Mouse (Mus musculus) layer of hippocampus, adult 8-10 months (tissue): Measurements from ENCODE around the gene Hist1h3a. TPM values are rescaled to one million over a fixed set of nuclear protein-coding genes. Genes with fewer than 3 reads are reported as not detected.
A peak's percentile ranks its signal among the peaks of the same experiment; 100 is the strongest.
"Not testable (repeated sequence)": the region's sequence is repeated elsewhere in the genome, so short reads cannot be mapped to it uniquely, and the experiment has no call there.

ENCODE experiments used
- DNase-seq, 2 experiments: peaks; one replicate each; pipeline ENCODE4 v3.0.0; 2022; ENCODE audit warnings: low spot score in 2 of 2
- total RNA-seq, 4 experiments: library from RNA; stranded (reverse); gene quantifications; 2 replicates each; pipeline ENCODE4 v1.2.4; 2022

Gene Hist1h3a
- total RNA-seq, result 10 to 100 TPM; 22.7 to 39.9 (median 29.0) TPM

DNA sequence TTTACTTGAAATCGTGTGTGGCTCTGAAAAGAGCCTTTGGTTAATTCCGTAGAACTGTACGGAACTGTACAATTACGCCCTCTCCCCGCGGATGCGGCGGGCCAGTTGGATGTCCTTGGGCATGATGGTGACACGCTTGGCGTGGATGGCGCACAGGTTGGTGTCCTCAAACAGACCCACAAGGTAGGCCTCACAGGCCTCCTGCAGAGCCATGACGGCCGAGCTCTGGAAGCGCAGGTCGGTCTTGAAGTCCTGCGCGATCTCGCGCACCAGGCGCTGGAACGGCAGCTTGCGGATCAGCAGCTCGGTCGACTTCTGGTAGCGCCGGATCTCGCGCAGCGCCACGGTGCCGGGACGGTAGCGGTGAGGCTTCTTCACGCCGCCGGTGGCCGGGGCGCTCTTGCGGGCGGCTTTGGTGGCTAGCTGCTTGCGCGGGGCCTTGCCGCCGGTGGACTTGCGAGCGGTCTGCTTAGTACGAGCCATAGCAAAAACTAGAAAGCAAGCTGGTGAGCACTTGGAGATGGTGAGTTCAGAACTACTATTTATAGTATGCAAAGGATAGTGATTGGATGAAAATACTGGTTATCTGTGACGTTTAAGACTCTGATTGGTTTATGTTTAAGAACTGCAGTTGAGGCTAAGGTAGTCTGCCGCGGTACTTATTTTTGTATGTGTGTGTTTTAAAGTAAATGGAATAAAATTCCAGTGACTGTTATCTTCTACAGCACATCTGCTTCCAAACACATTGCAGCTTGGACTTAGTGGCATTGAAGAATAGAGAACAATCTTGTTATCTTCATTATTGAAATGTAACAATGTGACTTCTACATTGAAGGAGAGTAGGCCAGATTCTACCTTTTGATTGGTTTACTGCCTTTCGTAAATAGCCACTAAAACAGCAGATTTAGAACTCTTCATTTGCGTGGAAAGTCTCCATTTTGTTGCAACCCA is at the start of gene Hist1h3a:
Hist1h3a (minus strand) TSS at position 516 of the 951 bp plus-strand sequence.
- peak; percentile 61 to 63 for DNase-seq

DNA sequence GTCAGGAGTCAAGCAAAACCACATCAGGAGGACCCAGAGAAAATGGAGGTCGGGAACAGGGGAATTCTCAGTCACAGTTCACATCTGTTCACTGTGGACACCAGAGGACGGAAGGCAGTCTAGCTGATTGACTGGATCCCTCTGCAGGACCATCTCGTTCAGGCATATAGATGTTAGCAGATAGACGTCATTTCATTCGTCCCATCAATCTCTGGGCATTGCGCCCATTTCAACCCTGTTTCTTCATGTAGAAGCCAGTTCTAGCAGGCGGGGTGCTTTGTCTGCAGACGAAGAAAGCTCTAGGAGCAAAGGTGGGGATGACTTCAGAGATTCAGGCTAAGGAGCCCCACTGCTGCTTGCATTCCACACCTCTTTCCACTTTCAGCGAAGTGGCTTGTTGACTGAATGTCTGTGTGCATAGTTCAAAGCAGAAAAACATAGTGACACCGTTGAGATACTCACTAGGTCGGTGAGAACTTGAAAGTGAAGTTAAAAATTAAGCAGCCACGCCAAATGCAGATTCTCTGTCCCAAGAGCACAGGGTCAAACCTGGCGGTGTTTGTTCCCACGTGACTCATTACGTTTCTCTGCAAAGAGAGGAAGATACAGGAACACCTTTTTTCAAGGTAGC is 44.4 kb upstream of the Hist1h3a start, which contains the start of gene Slc17a2:
Slc17a2 (plus strand) TSS at position 572 of the 631 bp plus-strand sequence.
- DNase-seq, result no peak

DNA sequence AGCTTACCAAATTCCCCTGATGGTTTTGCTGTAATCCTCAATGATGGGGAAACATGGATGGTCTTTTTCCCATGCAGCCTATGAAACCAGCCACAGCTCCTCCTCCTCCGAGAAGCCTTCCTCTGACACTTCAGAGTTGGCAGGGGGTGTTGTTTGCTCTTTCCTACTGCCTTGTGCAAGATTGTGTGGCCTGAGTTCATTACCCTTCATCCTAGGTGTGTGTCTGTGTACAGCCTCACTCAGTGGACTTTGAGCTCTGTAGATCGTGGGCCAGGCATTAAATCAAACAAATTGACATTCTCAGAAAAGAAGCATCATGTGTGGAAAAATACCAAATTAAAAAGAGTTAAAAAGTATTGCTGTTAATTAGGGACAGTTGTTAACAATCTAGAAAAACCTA is 42.3 kb upstream of the Hist1h3a start:
- DNase-seq, result no peak

DNA sequence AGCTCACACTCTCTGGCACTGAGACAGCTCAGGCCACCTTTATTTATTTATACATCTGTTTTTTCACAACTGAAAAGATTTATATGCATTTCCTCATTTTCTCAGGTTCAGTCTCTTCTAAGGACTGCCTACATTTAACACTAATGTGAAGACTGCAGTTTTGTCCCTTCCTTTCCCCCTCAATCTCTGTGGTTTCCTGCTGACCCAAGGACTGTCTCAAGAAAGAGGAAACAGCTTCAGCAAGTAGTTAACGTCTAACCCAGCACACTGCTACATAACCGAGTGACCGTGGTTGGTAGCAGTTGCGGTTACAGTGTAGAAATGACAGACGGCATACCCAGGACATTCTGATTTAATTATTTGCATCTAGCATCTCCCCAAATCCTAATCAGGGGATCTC is 37.2 kb upstream of the Hist1h3a start:
- no peak for DNase-seq

DNA sequence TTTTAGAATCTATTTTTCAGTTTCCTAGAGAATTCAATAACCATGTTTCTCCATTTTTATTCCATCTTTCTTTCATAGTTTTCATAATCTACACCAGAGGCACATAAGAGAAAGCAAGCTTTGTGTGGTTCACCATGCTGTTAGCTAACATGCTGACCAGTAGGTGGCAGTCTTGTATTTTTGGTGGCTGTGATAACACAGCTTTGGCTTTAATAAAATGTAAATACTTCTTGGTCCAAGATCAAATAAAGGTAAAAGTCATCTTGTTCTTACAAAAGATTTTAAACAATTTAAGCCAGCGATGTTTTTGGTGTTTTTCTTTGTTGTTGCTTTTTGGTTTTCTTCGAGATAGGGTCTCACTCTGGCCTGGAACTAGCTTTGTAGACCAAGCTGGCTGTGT is 30.3 kb upstream of the Hist1h3a start:
- DNase-seq, result peak; percentile 16 to 36

DNA sequence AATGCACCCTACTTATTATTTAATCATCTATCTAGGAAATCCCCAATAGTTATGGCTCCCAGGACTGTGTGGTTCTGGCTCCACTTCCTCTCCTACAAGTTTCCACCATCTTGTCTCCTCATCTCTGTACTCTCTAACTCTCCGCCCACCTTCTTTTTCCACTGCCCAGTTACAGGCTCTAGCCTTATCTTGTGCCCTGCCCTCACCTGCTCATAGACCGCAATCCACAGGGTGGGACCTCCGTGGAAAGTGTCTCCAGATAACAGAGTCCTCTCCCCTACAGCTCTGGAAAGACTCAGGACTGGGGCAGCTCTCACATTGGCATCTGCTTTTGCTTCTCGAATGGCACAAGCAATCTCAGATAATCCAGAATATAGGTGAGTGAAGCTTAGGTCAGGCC is 16.8 kb upstream of the Hist1h3a start:
- no peak for DNase-seq

DNA sequence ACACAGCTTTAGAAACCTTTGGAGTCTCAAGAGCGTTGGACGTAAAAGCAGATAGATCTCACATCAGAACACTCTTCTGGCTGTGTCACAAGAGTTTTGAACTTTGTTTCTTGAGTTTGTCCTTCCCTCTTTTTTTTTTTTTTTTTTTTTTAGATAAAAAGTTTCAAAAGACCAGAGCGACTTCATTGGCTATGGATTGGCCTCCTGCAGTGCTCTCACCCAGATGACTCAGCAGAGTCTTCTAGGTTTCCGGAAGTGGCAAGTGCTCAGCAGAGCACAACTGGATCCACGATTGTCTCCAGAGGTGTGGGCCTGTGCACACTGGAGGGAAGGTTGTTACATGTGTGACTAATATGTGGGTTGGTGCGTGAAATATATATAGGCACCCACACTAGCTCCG is 16.2 kb upstream of the Hist1h3a start:
- no peak for DNase-seq

DNA sequence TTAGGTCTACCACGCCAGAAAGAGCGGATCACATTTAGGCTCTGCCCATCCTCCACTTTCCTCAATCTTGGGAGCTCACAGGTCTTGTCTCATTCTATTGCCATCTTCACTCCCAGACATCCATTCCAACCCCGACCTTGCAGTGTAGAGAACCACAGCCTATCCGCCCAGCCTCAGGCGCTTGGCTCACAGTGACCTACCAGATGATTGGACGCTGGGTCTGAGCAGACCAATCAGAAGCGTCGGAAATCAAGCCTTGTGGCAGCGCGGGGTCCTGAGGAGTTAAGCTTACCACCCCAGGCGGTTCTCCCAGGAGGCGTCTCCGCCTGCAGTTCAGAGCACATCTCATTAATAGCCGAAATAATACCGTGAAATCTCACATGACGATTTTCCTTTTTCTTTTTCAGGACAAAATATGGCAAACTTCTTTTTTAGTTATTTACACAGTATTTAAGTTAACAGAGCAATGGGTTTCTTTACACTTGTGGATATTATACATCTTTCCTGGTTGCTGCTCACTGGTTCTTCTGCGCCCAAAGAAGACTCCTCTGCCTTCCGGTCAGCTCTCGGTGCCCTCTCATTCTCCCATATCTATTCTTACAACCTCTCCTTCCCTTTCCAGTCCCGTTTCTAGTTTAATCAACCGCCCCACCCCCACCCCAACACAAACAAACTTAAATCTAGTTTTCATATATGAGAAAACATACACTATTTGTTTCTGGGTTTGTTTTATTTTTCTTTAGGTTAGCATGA is 10.6 kb upstream of the Hist1h3a start:
- DNase-seq, result peak; percentile 33

DNA sequence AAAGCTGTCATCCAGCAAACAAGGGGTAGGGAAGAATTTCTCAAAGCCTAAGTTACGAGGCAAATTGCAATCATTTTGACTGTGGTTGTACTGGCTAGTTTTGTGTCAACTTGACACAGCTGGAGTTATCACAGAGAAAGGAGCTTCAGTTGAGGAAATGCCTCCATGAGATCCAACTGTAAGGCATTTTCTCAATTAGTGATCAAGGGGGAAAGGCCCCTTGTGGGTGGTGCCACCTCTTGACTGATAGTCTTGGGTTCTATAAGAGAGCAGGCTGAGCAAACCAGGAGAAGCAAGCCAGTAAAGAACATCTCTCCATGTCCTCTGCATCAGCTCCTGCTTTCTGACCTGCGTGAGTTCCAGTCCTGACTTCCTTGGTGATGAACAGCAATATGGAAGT is 7.4 kb upstream of the Hist1h3a start, which contains the start of gene Trim38:
Trim38 (plus strand) TSS at position 301 of the 400 bp plus-strand sequence.
- not testable (repeated sequence) for DNase-seq

DNA sequence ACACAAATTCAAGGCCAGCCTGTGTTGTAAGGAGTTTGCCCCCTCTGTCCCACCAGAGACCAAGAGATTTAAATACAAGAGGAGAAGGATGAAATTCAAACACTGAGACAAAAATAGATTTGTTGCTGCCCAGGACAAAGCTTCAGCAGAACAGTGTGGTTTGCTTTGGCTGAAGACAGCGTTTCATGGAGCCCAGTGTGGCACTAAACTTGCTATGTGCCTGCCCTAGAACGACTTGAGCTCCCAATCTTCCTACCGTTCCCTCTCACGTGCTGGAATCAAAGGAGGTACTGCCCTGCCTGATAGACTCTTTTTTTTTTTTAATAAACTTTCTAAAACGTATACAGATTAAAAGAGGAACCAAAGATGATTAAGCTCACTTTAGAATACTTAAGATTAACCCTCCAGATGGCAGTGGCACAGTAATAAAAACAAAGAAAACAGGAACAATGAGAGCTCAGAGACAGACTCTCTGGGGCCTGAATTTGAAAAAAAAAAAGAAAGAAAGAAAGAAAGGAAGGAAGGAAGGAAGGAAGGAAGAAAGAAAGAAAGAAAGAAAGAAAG is 6.7 kb upstream of the Hist1h3a start:
- no peak for DNase-seq

DNA sequence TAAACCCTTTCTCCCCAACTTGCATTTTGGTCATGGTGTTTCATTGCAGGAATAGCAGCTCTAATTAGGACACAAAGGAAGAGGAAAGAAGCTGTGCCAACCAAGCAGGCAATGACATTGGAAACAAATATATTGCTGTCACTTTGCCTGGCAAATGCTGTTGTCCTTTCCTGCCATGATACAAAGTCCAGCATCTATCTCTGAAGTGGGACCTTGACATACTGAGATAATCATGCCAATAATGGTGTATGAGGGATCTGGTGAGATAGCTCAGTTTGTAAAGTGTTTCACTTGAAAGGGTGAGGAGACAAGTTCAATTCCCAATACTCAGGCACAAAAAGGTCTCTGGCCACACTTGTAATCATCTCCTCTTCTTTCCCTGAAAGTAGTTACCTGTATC is 4.6 kb upstream of the Hist1h3a start:
- no peak for DNase-seq

DNA sequence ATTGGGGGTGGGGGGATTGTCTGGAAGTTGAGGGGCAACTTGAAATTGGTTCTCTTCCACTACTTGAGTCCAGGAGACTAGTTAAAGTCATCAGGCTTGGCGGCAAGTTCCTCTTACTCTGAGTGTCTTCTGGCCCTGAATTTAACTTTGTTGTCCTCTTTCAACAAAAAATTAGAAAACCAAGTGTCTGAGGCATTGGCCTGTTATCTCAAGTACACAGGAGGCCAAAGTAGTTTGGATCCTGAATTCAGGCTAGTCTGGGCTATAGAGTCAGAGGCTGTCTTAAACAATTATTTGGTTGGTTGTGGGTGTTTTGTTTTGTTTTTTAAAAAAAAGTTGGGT is 3.0 kb upstream of the Hist1h3a start:
- no peak for DNase-seq

DNA sequence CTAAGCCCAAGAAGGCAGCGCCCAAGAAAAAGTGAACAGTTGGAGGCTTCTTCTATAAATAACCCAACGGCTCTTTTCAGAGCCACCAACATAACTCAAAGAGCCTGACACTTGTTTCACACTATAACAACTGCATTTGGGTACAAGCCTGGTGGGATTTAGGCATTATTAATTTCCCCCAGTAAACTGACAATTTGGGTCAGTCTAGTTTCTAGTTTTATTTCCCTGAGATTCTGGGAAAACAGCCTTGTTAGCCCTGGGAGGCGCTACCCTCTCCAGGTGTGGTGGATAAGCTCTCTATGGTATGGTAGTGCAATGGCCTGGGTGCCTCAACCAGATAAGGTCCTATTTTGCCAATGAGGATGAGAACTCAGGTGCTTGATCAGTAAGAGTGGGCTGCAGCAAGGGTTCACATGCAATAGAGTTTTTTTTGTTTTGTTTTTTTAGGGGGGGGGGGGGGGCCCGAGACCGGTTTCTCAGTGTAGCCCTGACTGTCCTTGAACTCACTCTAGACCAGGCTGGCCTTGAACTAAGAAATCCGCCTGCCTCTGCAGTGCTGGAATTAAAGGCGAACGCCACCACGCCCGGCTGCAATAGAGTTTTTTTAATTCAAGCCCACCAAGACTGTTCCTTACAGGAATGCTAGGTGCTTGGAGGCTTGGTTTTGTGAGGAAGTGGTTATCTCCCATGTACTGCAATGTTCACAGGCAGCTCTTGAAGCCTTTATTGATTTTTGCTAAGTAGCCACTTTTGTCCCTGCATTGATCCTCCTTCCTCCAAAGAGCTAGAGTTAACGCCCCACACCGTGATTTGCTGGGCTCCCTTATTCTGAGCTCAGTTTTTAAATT is 2.4 kb upstream of the Hist1h3a start:
- no peak for DNase-seq

DNA sequence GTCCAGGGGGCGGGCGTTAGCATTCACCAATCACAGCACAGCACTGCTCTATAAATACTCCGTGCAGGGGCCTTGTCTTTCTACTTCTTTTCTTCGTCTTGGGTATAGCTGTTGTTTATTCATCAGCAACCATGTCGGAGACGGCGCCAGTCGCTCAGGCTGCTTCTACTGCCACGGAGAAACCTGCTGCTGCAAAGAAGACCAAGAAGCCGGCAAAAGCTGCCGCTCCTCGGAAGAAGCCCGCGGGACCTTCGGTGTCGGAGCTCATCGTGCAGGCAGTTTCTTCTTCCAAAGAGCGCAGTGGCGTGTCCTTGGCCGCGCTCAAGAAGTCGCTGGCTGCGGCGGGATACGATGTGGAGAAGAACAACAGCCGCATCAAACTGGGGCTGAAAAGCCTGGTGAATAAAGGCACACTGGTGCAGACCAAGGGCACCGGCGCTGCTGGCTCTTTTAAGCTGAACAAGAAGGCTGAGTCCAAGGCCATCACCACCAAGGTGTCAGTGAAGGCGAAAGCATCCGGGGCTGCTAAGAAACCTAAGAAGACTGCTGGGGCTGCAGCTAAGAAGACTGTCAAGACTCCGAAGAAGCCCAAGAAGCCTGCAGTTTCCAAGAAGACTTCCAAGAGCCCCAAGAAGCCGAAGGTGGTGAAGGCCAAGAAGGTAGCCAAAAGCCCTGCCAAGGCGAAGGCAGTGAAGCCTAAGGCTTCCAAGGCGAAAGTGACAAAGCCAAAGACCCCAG is 1.6 kb upstream of the Hist1h3a start, which contains the start of gene Hist1h1a:
Hist1h1a (plus strand) TSS at position 81 of the 738 bp plus-strand sequence.
- peak; percentile 72 to 82 for DNase-seq

DNA sequence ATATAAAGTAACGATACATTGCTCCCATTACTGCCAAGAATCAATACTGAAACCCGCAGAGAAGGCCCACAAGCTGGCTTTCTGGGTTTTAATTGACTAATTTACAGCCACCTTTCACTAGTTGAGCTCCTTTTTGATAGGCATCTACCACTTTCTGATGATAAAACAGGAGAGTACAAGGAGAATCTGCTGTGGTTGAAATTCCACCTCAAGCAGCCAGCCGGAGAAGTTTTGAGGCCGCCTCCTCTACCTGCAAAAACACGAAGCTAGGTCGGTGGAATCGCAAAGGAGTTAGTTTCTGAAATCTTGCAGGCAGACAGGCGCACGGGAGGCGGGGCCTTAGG is 1.0 kb upstream of the Hist1h3a start:
- DNase-seq, result no peak

DNA sequence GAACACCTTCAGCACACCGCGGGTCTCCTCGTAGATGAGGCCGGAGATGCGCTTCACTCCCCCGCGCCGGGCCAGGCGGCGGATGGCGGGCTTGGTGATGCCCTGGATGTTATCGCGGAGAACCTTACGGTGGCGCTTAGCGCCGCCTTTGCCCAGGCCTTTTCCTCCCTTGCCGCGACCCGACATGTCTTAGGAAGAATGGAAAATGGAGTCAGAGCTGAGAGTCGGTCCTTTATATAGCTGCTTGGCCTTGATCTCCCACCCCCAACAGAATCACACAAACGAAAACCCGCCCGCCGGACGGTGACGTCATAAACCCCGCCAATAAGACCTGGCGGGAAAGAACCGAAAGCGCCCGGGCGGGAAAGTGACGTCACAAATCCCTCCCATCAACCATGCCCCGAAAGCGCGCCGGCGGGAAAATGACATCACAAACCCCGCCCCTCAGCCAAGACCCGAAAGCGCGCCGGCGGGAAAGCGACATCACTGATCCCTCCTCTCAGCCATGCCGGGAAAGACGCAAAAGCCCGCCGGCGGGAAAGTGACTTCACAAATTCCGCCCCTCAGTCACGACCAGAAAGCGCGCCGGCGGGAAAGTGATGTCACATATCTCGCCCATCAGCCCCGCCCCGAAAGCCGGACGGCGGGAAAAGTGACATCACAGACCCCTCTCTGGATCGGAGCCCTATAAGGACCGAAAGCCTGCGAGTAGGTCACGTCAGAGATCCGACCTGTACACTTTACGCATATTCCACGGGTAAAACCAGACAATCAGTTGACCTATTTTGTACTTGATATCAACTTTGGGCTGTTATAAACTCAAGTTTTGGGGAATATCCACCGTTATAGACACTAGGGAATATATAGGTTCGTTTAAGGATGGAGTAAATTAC is 968 bp downstream of the Hist1h3a start, which contains the start of gene Hist1h4a:
Hist1h4a (minus strand) TSS at position 259 of the 893 bp plus-strand sequence.
- peak; percentile 98 for DNase-seq

DNA sequence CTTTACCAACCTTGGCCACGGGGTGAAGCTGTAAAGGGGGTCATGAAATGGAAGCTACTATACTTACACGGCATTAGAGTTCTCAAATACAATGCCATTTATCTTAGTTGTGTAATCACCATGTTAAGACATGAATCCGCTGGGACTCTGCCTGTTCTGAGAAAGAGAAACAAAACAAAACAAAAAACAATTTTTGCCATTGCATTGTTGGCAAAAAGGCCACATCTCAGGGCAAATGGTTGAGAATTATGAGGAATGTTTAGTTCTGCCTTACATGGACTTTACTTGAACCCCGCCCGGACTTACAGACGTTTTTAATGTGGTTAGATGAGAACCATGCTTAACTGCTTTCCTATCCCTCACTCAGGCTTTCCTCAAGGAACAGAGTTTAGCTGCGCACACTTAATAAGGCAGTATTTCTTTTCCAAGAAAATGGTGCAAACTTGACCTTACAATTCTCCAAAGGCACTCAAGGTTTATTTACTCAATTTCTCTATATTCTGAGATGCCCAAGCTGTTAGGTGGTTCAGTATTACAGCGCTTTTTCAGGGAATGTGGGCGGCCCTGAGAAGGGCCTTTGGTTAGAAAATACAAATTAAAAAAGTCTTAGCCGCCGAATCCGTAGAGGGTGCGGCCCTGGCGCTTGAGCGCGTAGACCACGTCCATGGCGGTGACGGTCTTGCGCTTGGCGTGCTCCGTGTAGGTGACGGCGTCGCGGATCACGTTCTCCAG is 1.8 kb downstream of the Hist1h3a start:
- no peak for DNase-seq

DNA sequence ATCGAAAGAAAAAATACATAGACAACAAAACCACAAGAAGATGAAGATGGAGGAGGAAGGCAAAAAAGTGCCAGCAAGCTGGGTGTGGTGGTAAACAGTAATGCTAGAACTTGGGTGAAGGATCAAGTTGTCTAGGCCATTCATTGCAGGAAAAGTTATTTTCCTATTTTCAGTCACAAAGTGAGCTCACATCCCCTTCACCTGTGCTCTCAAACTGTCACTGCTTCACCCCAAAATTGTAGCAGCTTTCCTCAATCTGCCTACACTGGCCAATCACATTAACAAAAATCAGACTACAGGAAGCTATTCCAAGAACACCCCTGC is 2.3 kb downstream of the Hist1h3a start:
- no peak for DNase-seq
